Mouse (Mus musculus): ENCODE data around the gene Snd1.

Gene Snd1

DNA sequence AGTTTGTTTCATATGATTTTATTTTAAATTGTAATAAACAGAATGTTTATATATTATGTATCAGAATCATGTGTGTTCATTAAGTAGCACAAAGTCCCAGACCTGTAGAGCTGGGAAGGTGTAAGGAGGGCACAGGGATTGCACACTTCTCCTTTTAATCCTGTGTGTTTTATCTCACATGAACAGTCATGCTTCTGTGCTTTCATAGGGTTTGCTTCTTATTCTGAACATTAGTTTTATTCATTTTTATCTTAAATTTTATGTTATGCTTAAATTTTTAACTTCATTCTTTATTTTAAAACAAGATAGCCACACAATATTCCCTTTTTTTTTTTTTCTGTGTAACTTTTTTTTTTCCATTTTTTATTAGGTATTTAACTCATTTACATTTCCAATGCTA lies 170.3 kb downstream of the Snd1 start:
- DNase-seq = no peak

DNA sequence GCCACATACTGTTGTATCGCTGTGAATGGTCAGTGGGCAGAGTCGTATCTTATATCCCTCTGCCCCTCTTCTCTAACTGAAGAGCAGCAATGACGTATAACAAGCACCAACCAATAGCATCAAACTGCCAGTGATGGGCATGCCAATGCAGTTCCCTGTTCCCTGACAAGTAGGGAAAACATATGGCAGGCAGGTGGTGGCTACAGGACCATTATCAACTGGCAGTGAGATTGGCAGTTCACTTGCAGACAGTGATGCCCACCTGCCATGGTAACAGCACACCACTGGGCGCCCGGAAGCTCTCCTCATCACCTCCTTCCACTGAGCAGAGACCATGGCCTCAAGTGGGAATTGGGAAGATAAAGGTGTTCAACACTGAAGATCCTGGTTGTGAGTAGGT lies 181.6 kb downstream of the Snd1 start:
- DNase-seq = no peak

DNA sequence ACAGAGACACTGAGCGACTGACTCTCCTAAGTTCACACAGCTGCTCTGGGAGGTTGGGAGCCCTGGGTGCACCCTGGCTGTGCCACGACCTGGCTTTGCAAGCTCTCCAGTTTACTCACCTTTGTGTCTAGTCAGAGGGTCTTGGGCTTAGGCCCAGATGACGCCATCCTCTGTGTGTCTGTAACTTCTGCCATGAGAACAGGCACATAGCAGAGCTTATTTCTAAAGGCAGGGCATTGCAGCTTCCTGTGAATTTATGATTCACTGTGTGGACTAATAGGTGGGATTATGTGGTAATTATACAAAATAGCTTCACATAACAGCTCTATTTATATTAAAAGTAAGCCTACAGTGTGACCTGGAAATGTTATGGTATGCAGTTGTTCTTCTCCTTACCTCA lies 188.1 kb downstream of the Snd1 start:
- no peak for DNase-seq

DNA sequence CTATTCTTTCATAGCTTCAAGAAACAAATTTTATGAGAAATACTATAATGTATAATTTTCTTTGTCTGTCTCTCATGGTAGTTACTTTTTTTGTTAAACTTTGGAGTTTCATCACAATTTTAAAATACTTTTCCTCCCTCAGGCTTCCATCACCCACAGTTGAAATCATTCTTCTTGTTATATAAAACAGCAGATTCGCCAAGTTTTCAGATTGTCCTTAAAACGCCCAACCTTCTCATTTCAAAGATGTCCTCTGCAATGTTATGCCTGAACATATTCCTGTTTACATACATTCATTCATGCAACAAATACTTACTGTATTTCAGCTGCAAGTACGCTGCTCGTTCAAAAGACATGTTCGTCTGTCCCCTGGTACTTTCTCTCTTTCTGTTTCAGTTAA lies 188.7 kb downstream of the Snd1 start:
- DNase-seq = no peak

DNA sequence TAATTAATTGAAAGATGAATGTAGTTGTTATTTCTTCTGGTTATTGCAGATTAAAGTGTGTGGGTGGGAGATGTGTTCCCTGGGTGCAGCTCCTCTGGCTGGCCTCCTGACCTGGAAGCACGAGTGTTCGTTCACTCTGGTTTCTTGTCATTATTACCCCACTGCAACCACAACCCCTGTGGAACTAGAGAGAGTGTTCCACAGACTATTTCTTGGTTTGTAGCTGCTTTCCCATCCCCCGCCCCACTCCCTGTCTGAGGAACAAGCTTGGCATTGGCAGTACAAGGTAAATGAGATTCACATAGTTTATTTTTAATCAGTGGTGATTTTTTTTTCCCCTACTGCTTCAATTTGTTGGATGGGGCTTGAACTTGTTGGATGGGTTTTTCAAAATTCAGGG lies 189.8 kb downstream of the Snd1 start:
- no peak for DNase-seq

DNA sequence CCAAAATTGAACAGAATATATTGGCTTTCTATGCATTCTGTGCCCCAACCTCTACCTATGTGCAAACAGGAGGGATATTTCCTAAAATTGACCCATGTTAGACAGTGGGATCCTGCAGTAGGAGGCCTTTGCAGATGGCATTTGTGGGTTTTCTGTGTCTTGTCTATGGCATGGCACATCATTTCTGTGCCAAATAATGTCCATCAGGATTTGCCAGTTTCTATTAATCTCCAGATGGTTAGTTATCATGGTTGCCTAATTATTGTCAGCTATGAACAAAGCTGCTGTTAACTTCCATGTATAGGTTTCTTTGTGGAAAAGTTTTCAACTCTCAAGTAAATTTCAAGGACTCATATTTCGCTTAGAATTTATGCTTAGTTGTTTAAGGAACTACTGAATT lies 192.6 kb downstream of the Snd1 start:
- DNase-seq = no peak

DNA sequence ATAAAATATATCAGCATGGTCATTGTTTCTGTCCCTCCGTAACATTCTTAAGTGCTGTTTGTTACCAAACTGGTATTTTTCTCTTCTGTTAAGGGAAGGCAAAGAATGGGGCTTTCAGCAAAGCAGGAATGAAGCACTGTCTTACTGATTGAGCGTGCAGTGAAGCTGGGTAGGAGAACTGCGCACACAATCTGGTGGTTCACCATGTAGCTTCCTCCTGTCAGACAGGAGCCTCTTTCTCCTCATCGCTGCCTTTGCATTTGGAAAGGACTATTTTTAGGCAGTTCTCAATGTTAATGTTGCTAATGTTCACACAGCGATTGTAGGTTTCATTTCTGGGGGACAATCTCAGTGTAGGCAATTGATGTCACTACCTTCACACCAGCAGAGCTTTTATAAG lies 194.3 kb downstream of the Snd1 start:
- DNase-seq = no peak

DNA sequence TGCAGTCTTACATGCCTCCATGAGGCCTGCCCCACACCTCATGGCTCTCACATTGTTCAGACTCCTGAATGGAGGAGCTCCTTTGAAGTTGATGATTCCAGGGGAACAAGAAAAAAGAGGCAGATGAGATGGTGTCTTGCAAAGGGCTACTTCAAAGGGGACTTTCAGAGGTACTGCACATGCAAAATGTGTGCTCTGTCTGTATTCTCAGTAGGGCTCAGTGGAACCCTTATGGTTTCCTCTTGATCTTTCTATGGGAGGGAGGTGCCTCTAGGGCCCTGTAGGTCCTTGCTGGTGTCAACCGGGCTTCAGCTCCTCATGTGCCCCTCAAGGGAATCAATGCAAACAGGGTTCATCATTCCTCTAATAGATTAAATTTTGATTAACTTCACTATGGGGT lies 197.4 kb downstream of the Snd1 start:
- no peak for DNase-seq

DNA sequence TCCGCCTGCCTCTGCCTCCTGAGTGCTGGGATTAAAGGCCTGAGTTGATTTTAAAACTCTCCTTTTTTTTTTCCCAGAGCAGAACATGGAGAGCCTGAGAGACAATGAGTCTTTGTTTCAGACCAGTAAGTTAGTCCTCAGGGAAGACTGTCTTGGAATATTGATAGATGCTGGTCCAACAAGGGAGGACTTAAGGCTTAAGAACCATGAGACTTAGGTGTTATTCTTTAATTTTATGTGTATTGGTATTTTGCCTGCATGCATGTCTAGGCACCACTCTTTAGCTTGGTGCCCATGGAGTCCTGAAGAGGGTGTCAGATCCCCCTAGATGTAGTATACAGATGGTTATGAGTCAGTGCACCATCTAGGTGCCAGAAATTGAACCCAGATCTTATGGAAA lies 199.7 kb downstream of the Snd1 start:
- DNase-seq = no peak

DNA sequence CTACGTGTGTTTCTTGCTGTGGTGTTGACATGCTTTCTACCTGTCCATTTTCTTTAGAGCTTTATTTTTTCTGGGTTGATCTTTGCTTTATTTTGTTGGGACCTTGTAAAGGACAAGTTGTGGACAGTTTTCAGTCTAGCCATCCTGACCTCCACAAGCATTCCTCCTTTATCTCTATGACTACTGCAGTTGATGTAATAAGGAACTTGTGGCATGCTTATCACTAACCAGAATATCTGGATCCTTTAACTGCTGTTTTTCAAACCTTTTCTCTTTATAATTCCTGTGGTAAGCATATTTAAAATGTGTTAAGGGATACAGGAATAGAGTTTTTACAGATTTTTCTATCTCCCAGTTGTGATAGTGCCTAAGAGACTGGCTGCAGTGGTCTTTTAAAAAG lies 204.0 kb downstream of the Snd1 start:
- DNase-seq = no peak

DNA sequence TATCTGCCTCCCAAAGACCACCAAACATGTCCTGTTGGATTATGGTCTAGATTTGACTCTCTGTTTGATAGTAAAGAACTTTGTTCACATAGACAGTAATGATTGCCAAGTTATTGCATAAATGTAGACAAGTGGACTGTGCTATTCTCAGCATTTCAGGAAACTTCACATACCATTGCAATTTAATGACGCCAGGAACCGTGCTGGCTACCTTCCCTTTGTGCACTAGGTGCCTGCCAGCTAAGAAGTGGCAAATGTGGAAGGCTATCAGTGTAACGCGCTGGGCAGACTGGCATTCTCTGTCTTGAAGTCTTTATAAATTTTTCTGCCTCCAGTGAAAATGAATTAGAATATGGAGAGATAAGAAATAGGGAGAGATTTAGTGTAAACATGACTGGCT lies 205.6 kb downstream of the Snd1 start:
- DNase-seq = peak; percentile 3 to 9

DNA sequence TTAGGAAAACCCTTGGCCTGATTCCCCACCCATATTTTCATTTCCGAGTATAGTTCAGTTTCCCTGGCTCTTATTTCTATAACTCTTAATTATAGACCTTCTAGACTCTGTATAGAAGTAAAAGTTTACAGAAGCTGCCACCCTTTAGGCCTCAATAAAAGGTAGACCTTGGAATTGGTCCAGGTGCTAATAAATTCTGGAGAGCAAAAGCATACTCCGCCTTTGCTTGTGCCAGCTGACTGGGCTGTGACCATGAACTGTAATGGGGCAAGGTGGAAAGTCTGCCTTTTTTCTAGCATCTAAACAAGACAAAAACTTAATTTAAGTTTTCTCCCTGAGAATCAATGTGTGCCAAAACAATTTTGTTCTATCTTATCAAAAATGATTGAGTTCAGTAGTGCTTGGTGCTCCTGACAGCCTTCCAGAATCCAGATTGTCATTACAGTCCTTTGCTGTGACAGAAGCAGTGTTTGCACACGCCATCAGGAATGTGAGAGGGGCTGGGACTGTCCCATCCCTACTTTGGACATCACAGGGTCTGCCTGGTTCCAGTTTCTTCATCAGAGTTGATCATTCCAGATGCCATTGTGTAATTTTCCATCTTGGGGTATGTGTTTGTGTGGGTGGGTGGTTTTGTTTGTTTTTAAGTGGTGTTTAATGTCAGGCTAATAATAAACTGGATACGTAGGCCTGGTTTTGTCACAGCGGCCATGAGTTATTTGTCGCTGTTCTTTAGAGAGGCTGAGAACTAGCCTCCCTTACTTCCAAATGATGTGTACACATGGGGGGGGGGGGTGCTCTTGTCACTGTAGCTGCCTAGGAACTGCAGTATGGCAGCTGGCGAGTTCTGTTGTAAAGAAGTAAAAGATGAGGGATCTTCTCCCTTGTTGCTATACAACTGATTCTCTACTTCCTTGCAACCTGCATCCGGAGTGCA lies 206.8 kb downstream of the Snd1 start:
- peak in 1 of 2 experiments; percentile 43 for DNase-seq

DNA sequence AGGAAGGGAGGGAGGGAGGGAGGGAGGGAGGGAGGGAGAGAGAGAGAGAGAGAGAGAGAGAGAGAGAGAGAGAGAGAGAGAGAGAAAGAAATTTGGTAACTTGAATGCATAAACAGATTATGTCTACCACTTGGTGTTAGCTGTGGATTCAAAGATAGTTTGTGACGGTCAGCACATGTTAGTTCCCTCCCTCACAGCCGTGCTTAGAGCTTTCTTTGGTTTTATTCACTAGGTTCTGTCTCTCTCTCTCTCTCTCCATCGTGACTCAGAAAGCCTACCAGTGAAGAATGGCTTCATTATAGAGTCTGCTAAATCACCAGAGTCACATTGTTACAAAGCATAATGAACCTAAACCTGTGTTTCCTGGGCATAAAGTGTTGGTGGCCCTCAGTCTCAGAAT lies 210.1 kb downstream of the Snd1 start:
- no peak for DNase-seq

DNA sequence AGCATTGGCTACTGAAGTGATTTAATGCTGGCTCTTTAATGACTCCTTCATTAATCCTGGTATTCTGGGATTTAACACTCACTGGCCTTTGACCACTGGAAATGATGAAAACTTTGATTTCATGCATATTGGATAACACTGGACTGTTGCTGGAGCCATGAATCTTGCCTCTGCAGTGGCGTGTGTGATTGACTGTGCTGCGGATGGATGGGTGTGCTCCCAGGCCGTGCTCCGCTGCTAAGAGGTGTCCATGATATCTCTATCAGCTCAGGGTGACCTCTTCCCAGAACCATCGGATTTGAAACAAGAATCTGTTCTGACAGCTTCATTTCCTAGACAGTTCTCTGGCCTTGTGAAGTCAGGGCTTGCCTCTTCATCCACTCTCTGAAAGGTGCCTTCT lies 210.8 kb downstream of the Snd1 start:
- no peak for DNase-seq

DNA sequence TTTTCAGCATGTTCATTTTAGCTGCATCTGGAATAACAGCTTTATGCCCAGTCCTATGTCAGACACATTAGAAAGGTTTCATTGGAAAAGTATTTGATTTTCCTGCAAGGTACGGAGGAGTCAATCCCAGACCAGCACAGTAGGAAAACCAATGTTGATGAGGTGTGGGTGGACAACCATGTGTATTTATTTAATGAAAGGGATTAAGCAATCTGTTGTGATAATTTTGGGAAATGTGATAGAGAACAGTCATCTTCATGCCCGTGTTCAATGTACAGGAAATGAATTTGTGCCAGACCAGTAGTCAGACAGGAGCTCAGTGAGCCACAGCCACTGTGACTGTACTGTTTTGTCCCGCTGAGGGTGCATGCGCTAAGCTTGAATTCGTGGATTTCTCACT lies 212.8 kb downstream of the Snd1 start:
- DNase-seq = no peak

DNA sequence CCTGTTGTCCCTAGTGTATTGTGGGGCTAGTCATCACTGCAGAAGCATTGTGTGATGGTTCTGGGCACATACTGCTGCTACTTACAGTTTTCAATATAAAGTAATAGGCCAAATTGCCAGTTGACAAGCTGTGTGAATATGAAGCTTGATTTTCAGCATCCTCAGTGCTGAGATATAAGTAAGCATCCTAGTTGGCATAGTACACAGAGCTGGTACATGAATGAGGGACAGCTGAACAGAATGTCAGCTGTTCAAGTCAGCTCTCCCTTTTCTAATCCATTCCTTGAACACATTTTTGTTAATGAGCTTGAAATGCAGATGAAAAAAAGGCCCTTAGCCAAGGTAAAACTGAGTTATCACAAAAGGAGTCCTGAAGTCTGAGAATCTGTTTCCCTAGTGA lies 217.7 kb downstream of the Snd1 start:
- no peak for DNase-seq

DNA sequence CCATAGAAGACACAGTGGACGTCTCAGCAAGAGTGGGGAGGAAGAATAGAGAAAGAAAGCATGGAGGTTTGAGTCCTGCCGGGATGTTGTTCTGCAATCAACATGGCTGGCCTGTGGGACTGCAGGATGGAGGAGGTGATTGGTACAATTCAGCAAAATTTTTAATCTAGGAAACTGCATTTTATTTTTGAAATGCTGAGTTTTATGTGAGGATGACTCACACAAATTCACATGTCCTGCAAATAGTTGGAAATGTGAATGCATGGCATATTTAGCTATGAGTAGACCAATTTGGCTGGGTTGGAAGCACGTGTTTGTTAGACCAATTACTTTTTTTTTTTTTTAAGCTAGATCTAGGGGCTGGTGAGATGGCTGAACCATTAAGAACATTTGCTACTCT lies 222.3 kb downstream of the Snd1 start:
- no peak for DNase-seq

DNA sequence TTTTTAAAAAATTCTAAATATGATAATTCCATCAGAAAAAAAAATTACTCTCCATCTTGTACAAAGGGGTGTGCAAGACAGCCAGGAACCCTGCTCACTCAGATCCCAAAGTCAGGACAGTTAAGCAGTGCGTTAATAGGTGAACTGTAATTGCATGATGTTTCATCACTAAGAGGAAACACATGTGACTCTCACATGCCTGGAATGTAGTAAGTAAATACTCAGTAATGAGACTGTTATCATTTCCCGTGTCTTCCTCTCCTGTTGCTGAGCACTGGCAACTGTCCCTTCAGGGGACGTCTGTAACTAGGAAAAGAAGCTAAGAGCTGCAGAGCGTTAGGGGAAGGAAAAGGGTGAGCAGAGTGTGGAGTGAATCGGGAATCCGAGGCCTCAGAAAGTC lies 229.7 kb downstream of the Snd1 start:
- no peak for DNase-seq

DNA sequence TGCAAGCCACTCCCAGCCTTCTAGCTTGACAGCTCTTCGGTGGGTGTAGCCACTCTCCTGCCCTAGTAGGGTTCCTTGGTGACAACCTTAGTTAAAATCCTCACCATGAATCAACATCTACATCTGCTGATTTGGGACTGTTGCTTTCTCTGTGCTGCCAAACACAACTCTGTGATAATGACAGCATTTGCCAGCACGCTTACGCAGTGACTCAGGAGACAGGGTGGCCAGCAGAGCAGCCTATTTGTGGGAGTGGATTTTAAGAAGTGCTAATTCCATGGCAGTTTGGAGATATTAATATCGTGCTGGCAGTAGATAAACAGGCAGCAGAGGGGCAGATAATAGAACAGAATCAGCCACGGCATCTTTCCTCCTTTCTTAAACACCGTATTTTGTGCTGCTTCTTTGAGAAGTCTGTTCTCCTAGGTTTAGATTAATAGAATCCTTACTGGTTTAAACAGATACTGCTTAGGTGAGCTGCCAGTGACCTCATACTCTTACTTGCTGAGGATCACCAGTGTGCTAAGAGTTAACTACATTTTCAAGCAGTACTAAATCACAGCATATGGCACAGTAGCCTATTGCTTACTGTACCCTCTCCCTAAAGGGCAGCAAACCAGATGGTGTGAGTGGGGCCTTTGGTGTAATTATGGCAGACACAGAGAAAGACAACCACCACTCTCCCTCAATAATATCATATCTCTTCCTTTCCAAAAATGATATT lies 230.6 kb downstream of the Snd1 start:
- DNase-seq = no peak

DNA sequence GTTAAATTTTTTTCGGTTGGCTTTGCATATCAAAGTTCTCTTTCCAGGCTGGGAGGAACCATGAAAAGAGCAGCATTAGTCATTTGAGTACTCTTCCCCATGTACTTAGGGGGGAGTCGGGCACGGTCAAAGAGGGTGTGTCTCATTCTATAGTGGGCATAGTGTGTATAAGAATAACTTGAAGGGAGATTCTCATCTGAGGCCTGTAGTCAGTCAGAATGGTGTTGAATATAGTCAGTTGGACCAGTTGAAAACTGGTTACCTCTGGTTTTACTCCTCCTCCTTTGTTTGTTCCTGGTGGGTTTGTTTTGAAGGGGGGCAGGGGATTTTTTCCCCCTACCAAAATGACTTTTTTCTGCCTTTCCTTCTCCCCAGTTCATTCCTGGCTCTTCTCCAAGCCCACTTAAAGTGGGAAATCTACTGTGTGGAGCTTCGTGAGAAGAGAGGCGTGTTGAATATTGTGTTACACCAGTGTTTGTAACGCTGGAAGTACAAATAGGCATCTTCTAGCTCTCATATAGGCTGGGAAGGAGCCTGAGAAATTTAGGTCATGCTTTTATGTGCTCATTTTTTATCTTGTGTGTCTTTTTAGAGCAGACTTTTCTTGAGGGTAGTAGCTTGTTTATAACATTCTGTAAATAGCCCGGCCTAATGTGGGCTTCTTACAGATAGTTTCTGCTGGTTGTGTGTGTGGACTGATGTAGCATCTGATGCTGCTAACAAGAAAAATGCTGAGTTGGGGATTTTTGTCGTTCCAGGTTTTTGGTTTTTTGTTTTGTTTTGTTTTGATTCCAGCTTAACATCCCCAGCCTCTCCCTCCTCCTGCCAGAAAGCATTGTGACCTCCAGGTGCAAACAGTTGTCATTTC lies 231.4 kb downstream of the Snd1 start:
- DNase-seq = no peak

DNA sequence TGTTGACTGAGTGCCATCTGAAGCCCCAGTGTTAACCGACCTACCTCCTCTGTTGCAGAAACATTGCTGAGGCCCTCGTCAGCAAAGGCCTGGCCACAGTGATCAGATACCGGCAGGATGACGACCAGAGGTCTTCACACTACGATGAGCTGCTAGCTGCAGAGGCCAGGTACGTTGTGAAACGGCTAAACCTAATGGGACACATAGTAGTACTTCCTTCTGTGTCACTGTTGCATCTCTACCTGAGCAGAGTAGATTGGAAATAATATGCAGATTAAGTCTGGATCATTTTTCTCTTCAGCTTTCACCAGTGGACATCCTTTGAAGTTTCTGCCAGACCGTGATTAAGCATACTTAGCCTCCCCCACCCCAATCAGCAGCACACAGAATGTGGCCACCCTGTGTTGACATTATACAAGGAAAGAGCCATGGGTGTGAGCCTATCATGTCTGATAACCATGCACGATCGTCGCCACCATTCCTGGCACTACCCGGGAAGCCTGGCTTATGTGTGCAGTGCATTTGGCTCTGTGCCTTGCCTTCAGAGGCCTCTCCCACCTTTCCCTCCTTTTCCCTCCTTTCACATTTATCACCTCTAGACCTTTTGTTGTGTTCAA lies 232.1 kb downstream of the Snd1 start:
- no peak for DNase-seq

DNA sequence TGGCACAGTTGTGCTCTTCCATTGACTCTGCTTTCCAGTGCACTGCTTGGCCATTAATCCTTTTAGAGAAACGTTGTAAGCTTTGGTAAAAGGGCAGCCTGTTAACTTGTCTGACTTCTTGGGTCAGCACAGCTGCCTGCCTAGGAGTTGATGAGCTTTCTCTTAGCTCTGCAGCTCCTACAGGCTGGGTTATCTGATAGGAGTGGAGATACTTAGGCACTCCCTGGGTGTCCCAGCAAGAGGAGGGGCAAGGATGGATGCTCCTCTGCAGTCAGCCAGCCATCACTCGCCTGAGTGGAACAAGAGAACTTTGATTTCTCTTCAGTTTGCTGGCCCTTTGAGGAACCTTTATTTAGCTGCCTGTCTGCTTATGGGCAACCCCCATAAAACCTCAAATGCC lies 235.1 kb downstream of the Snd1 start:
- no peak for DNase-seq

Data from kidney, adult 8-10 months (tissue).